Mouse (Mus musculus): ENCODE results near the gene Nkx1-2. TPM values are rescaled to one million over a fixed set of nuclear protein-coding genes. Genes with fewer than 3 reads are reported as not detected.

Gene Nkx1-2
- total RNA-seq (2017), result not detected in 3 replicates

GRCm38 (mm10) chr7:132599071-132599975 lies at the start of gene Nkx1-2:
Nkx1-2 (minus strand) TSS chr7:132599637.
- ATAC-seq (replicated peaks; ENCODE audit: insufficient number of reproducible peaks, low FRiP score, low TSS enrichment, poor library complexity, severe bottlenecking), result no peak

GRCm38 (mm10) chr7:132646514-132646913 lies 47.1 kb upstream of the Nkx1-2 start:
- no peak for ATAC-seq (replicated peaks; ENCODE audit: insufficient number of reproducible peaks, low FRiP score, low TSS enrichment, poor library complexity, severe bottlenecking)

- no peak for ATAC-seq (replicated peaks; ENCODE audit: insufficient number of reproducible peaks, low FRiP score, low TSS enrichment, poor library complexity, severe bottlenecking)
Measured at GRCm38 (mm10) chr7:132644605-132645279, 45.3 kb upstream of the Nkx1-2 start.

- ATAC-seq (replicated peaks; ENCODE audit: insufficient number of reproducible peaks, low FRiP score, low TSS enrichment, poor library complexity, severe bottlenecking), result no peak
Measured at GRCm38 (mm10) chr7:132641606-132642005, 42.2 kb upstream of the Nkx1-2 start.

- no peak for ATAC-seq (replicated peaks; ENCODE audit: insufficient number of reproducible peaks, low FRiP score, low TSS enrichment, poor library complexity, severe bottlenecking)
Measured at GRCm38 (mm10) chr7:132640946-132641345, 41.5 kb upstream of the Nkx1-2 start.

GRCm38 (mm10) chr7:132638446-132639087 lies 39.1 kb upstream of the Nkx1-2 start:
- no peak for ATAC-seq (replicated peaks; ENCODE audit: insufficient number of reproducible peaks, low FRiP score, low TSS enrichment, poor library complexity, severe bottlenecking)

- no peak for ATAC-seq (replicated peaks; ENCODE audit: insufficient number of reproducible peaks, low FRiP score, low TSS enrichment, poor library complexity, severe bottlenecking)
Measured at GRCm38 (mm10) chr7:132637292-132637691, 37.9 kb upstream of the Nkx1-2 start.

GRCm38 (mm10) chr7:132631313-132631712 lies 31.9 kb upstream of the Nkx1-2 start:
- no peak for ATAC-seq (replicated peaks; ENCODE audit: insufficient number of reproducible peaks, low FRiP score, low TSS enrichment, poor library complexity, severe bottlenecking)

- ATAC-seq (replicated peaks; ENCODE audit: insufficient number of reproducible peaks, low FRiP score, low TSS enrichment, poor library complexity, severe bottlenecking), result no peak
Measured at GRCm38 (mm10) chr7:132627448-132627847, 28.0 kb upstream of the Nkx1-2 start.

GRCm38 (mm10) chr7:132626174-132626573 lies 26.7 kb upstream of the Nkx1-2 start:
- no peak for ATAC-seq (replicated peaks; ENCODE audit: insufficient number of reproducible peaks, low FRiP score, low TSS enrichment, poor library complexity, severe bottlenecking)

GRCm38 (mm10) chr7:132624161-132624560 lies 24.7 kb upstream of the Nkx1-2 start:
- ATAC-seq (replicated peaks; ENCODE audit: insufficient number of reproducible peaks, low FRiP score, low TSS enrichment, poor library complexity, severe bottlenecking), result no peak

GRCm38 (mm10) chr7:132619975-132620918 lies 20.8 kb upstream of the Nkx1-2 start:
- no peak for ATAC-seq (replicated peaks; ENCODE audit: insufficient number of reproducible peaks, low FRiP score, low TSS enrichment, poor library complexity, severe bottlenecking)

GRCm38 (mm10) chr7:132619549-132619948 lies 20.1 kb upstream of the Nkx1-2 start:
- no peak for ATAC-seq (replicated peaks; ENCODE audit: insufficient number of reproducible peaks, low FRiP score, low TSS enrichment, poor library complexity, severe bottlenecking)

GRCm38 (mm10) chr7:132617021-132617564 lies 17.7 kb upstream of the Nkx1-2 start:
- ATAC-seq (replicated peaks; ENCODE audit: insufficient number of reproducible peaks, low FRiP score, low TSS enrichment, poor library complexity, severe bottlenecking), result no peak

- ATAC-seq (replicated peaks; ENCODE audit: insufficient number of reproducible peaks, low FRiP score, low TSS enrichment, poor library complexity, severe bottlenecking), result no peak
Measured at GRCm38 (mm10) chr7:132616391-132616790, 17.0 kb upstream of the Nkx1-2 start.

- ATAC-seq (replicated peaks; ENCODE audit: insufficient number of reproducible peaks, low FRiP score, low TSS enrichment, poor library complexity, severe bottlenecking), result no peak
Measured at GRCm38 (mm10) chr7:132615346-132615745, 15.9 kb upstream of the Nkx1-2 start.

GRCm38 (mm10) chr7:132611530-132611929 lies 12.1 kb upstream of the Nkx1-2 start:
- ATAC-seq (replicated peaks; ENCODE audit: insufficient number of reproducible peaks, low FRiP score, low TSS enrichment, poor library complexity, severe bottlenecking), result no peak

All from monocyte, adult 5-6 weeks (primary cell).